Mouse (Mus musculus) mouse embryonic stem cell (cell line): ENCODE data around the gene Arhgef3.

ENCODE experiments used
- in situ Hi-C, 2 experiments: fragments of 300-500 bp; cut with MboI; formaldehyde crosslinking; loops; 1 replicate in 1 of 2; 3 replicates in 1 of 2; pipeline ENCODE4 v1.14.3; 2019 to 2020; ENCODE audit warnings: low sequenced_read_pairs in 2 of 2, low pct_unique_long_range_greater_than_20kb in 1 of 2, mixed read lengths in 1 of 2; ENCODE audit not compliant: unreplicated experiment in 1 of 2

Arhgef3 gene

GRCm38 (mm10) chr14:27364668-27365257 lies 250.1 kb downstream of the Arhgef3 start:
- in situ Hi-C loops = no loop called here

- in situ Hi-C loops = no loop called here
Measured at GRCm38 (mm10) chr14:27367117-27367711, 252.5 kb downstream of the Arhgef3 start.

GRCm38 (mm10) chr14:27368619-27369018 lies 253.9 kb downstream of the Arhgef3 start:
- in situ Hi-C loops = no loop called here

- in situ Hi-C loops = no loop called here
Measured at GRCm38 (mm10) chr14:27369503-27369902, 254.8 kb downstream of the Arhgef3 start.

GRCm38 (mm10) chr14:27371669-27372076 lies 257.0 kb downstream of the Arhgef3 start:
- in situ Hi-C loops = no loop called here

GRCm38 (mm10) chr14:27373498-27373897 lies 258.8 kb downstream of the Arhgef3 start:
- in situ Hi-C loops = no loop called here

- in situ Hi-C loops = no loop called here
Measured at GRCm38 (mm10) chr14:27376115-27376648, 261.5 kb downstream of the Arhgef3 start.

GRCm38 (mm10) chr14:27378669-27379068 lies 264.0 kb downstream of the Arhgef3 start:
- in situ Hi-C loops = no loop called here

- in situ Hi-C loops = no loop called here
Measured at GRCm38 (mm10) chr14:27379404-27379803, 264.7 kb downstream of the Arhgef3 start.

- in situ Hi-C loops = no loop called here
Measured at GRCm38 (mm10) chr14:27381459-27381858, 266.8 kb downstream of the Arhgef3 start.

GRCm38 (mm10) chr14:27383321-27383830 lies 268.7 kb downstream of the Arhgef3 start:
- in situ Hi-C loops = no loop called here

GRCm38 (mm10) chr14:27384143-27384542 lies 269.4 kb downstream of the Arhgef3 start:
- in situ Hi-C loops = no loop called here

- in situ Hi-C loops = no loop called here
Measured at GRCm38 (mm10) chr14:27388616-27389015, 273.9 kb downstream of the Arhgef3 start.

GRCm38 (mm10) chr14:27389722-27390121 lies 275.0 kb downstream of the Arhgef3 start:
- in situ Hi-C loops = loop anchor here in 1 of 2 experiments (5.0 kb wide), 1 partner anchor 52 kb away; no protein-coding TSS in a partner anchor

GRCm38 (mm10) chr14:27390663-27391062 lies 276.0 kb downstream of the Arhgef3 start:
- in situ Hi-C loops = loop anchor here in 1 of 2 experiments (5.0 kb wide), 1 partner anchor 53 kb away; no protein-coding TSS in a partner anchor

- in situ Hi-C loops = loop anchor here in 1 of 2 experiments (5.0 kb wide), 1 partner anchor 55 kb away; no protein-coding TSS in a partner anchor
Measured at GRCm38 (mm10) chr14:27391776-27392308, 277.1 kb downstream of the Arhgef3 start.

GRCm38 (mm10) chr14:27392660-27393059 lies 278.0 kb downstream of the Arhgef3 start:
- in situ Hi-C loops = loop anchor here in 1 of 2 experiments (5.0 kb wide), 1 partner anchor 55 kb away; no protein-coding TSS in a partner anchor

GRCm38 (mm10) chr14:27393806-27394205 lies 279.1 kb downstream of the Arhgef3 start:
- in situ Hi-C loops = loop anchor here in 1 of 2 experiments (5.0 kb wide), 1 partner anchor 57 kb away; no protein-coding TSS in a partner anchor

- in situ Hi-C loops = no loop called here
Measured at GRCm38 (mm10) chr14:27396424-27396823, 281.7 kb downstream of the Arhgef3 start.
